Mouse (Mus musculus) kidney, embryonic 15.5 days (tissue): ENCODE results near the gene Tmeff2. TPM values are rescaled to one million over a fixed set of nuclear protein-coding genes. Genes with fewer than 3 reads are reported as not detected.

Source experiments
- ATAC-seq: fragments of 200-750 bp; cut with Nextera tagmentation; replicated peaks from 2 replicates; pipeline ENCODE4 v1.8.0; 2017; ENCODE audit warnings: moderate TSS enrichment; ENCODE audit not compliant: low FRiP score
- H3K27ac ChIP-seq: fragments of 300-500 bp; sonication (generic); 2 replicates; pipeline ENCODE4 v1.5.1; 2015; ENCODE audit warnings: mild to moderate bottlenecking, inconsistent platforms
- H3K27me3 ChIP-seq: fragments of 300-500 bp; sonication (generic); 2 replicates; pipeline ENCODE4 v1.6.1; 2015; ENCODE audit warnings: inconsistent platforms
- H3K36me3 ChIP-seq: fragments of 300-500 bp; sonication (generic); 2 replicates; pipeline ENCODE4 v1.6.1; 2015; ENCODE audit warnings: inconsistent platforms
- H3K4me1 ChIP-seq: fragments of 300-500 bp; sonication (generic); 2 replicates; pipeline ENCODE4 v1.6.1; 2015; ENCODE audit warnings: inconsistent platforms
- H3K4me2 ChIP-seq: fragments of 300-500 bp; sonication (generic); 2 replicates; pipeline ENCODE4 v1.6.1; 2015; ENCODE audit warnings: moderate library complexity, mild to moderate bottlenecking, inconsistent platforms
- H3K4me3 ChIP-seq: fragments of 300-500 bp; sonication (generic); replicated peaks from 2 replicates; pipeline ENCODE4 v1.5.1; 2015; ENCODE audit warnings: mild to moderate bottlenecking, inconsistent platforms
- H3K9ac ChIP-seq: fragments of 300-500 bp; sonication (generic); 2 replicates; pipeline ENCODE4 v1.6.1; 2015; ENCODE audit warnings: mild to moderate bottlenecking, inconsistent platforms
- H3K9me3 ChIP-seq: fragments of 300-500 bp; sonication (generic); replicated peaks from 2 replicates; pipeline ENCODE4 v1.6.1; 2016; ENCODE audit warnings: inconsistent platforms
- WGBS: fragments of 180-500 bp; shearing (Covaris S2); methylation state at CpG from one replicate; pipeline ENCODE4 v1.1.7; 2015; ENCODE audit warnings: mixed read lengths; 5-methylcytosine and 5-hydroxymethylcytosine counted together
- polyA plus RNA-seq: library from polyadenylated mRNA; unstranded; fragments of >200 nt; fragmentation: Nextera tagmentation; extraction: Ambion mirVana; gene quantifications from 2 replicates; pipeline ENCODE4 v1.2.1, GENCODE M21; 2015

The Tmeff2 gene
- polyA plus RNA-seq, 1 experiment from 2014 or later: 5.7 TPM

GRCm38 (mm10) chr1:51088921-51089320, 188.5 kb downstream of the Tmeff2 start:
- H3K27me3 ChIP-seq: no peaks in the 10 kb centered on the region
- no peaks in the 10 kb centered on the region for H3K4me1 ChIP-seq
- H3K9ac ChIP-seq: no peak overlapping the region
- no peak for ATAC-seq
- no peak overlapping the region for H3K4me2 ChIP-seq
- WGBS: 85% methylated on average over 2 of the region's 2 CpGs
- no peaks in the 10 kb centered on the region for H3K9me3 ChIP-seq
- H3K4me3 ChIP-seq: no peak overlapping the region
- no peak overlapping the region for H3K27ac ChIP-seq
- no peaks in the 10 kb centered on the region for H3K36me3 ChIP-seq

DNA sequence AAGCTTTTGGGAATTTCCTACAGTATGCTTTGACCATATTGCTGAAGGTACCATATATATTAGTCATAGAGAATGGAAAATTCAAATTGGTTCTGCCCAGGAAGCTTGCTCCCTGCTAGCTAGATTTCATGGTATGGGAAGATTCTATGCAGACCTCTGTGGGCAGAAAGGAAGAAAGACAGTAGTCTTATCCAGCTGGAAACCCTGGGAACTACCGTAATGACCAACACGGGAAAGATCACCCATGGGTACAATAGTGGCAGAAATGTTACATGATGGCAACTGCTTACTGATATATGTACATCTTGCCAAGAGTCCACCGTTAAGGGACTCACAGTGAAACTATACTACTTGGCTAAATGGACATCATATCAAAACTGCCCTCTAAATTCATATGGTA, 189.4 kb downstream of the Tmeff2 start:
- WGBS: 87% methylated on average over 3 of the region's 3 CpGs
- Histone ChIP-seq H3K27ac (no peak overlapping the region), H3K9ac (no peak overlapping the region), H3K4me2 (no peak overlapping the region), H3K4me1 (no peaks in the 10 kb centered on the region), H3K36me3 (no peaks in the 10 kb centered on the region), H3K4me3 (no peak overlapping the region), H3K27me3 (no peaks in the 10 kb centered on the region), H3K9me3 (no peaks in the 10 kb centered on the region)
- ATAC-seq: no peak

GRCm38 (mm10) chr1:51090212-51090761, 189.8 kb downstream of the Tmeff2 start:
- Histone ChIP-seq H3K9ac (no peak overlapping the region), H3K9me3 (no peaks in the 10 kb centered on the region), H3K36me3 (no peaks in the 10 kb centered on the region), H3K27ac (no peak overlapping the region), H3K4me1 (no peaks in the 10 kb centered on the region), H3K4me2 (no peak overlapping the region), H3K4me3 (no peak overlapping the region), H3K27me3 (no peaks in the 10 kb centered on the region)
- no peak for ATAC-seq
- 48% methylated on average over 4 of the region's 4 CpGs for WGBS

DNA sequence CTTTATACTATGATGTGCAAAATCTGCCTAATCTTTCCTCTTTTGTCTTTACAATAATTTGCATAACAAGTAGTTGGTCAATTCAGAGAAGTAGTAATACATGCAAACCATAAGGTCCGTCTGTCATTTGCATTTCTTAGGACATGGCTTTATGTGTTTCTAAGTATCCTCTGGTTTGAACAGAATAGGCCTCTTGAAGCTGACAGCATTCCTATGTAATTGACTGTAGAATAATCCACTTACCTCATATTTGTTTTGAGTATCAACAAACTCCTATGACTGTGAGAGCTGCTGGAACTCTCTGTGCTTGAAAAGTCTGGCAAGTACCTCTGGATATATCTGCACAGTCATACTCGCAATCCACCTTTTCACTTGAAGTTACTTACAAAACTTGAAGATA, 194.3 kb downstream of the Tmeff2 start:
- H3K4me1 ChIP-seq: no peaks in the 10 kb centered on the region
- 82% methylated on average over 2 of the region's 2 CpGs for WGBS

DNA sequence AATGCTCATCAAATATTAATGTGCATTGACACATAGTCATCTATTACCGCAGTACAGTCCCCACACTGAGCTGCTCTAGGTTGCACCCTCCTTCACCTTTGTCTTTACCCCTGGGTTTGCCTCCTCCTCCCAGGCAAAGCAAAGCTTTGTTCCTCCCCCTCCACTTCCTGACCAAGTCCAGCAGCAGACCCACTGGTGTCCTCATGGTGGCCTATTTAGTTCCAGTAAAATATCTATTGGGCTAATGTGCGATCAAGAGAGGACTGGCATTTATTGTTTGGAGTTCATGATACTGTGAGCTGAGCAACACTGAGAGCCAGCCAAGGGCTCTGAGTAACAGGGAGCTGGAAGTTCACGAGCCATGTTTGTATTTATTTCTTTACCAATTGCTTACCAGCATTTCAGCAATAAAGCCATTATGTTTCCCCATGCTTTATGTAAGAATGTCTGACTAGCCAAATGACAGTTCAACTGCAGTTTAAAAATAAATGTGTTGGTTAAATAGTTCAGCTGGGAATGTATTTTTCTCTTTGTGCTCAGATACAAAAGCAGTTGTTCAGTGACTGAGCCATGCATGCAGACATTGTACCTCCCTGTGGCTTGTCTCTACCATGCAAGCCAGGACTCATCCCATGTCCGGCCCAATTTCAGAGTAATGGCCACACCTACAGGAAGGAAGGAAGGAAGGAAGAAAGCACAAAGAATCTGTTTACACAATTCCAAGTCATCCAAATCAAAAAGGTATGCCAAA, 196.6 kb downstream of the Tmeff2 start:
- H3K4me2 ChIP-seq: no peak overlapping the region
- H3K27ac ChIP-seq: no peak overlapping the region
- no peaks in the 10 kb centered on the region for H3K27me3 ChIP-seq
- no peak for ATAC-seq
- no peaks in the 10 kb centered on the region for H3K4me1 ChIP-seq
- 65% methylated on average over 4 of the region's 4 CpGs for WGBS
- no peaks in the 10 kb centered on the region for H3K36me3 ChIP-seq
- H3K4me3 ChIP-seq: no peak overlapping the region
- H3K9ac ChIP-seq: no peak overlapping the region
- no peaks in the 10 kb centered on the region for H3K9me3 ChIP-seq

More for the DNA sequence above, 194.3 kb downstream of the Tmeff2 start:
- H3K4me3 ChIP-seq: no peak overlapping the region
- ATAC-seq: no peak
- H3K9ac ChIP-seq: no peak overlapping the region
- no peaks in the 10 kb centered on the region for H3K36me3 ChIP-seq
- H3K27ac ChIP-seq: no peak overlapping the region
- no peak overlapping the region for H3K4me2 ChIP-seq
- no peaks in the 10 kb centered on the region for H3K9me3 ChIP-seq
- no peaks in the 10 kb centered on the region for H3K27me3 ChIP-seq

DNA sequence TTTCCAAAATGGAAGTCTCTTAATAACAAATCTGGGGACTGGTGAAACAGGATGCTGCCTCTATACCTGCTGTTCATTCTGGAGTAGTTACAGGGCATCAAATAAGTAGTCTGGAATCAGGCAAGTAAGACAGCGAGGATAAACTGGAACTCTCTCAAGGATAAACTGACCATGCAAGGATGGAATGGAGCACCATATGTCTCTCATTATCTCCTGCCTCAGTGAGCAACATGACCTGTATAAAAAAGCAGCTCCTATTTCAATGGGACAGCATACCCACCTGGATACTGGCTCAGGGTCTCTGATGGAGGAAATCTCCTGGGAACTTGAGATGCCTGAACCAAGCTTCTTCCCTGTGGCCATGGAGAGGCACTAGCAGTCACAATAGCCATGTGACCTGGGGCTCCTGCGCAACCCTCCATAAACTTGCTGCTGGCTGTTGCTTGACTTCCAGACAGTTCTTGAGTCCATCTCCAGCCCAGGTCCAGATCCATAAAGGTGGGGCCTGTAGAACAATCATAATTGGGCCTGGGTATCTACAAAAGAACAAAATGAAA, 200.7 kb downstream of the Tmeff2 start:
- Histone ChIP-seq H3K4me2 (no peak overlapping the region), H3K9ac (no peak overlapping the region), H3K36me3 (no peaks in the 10 kb centered on the region), H3K4me1 (no peaks in the 10 kb centered on the region), H3K27ac (no peak overlapping the region), H3K27me3 (no peaks in the 10 kb centered on the region), H3K4me3 (no peak overlapping the region), H3K9me3 (no peaks in the 10 kb centered on the region)
- no peak for ATAC-seq
- 81% methylated on average over 2 of the region's 2 CpGs for WGBS

- Histone ChIP-seq H3K9me3 (no peaks in the 10 kb centered on the region), H3K27ac (0 out of 2 replicates have a peak overlapping the region, but pooled peaks have one; percentile 2), H3K27me3 (no peaks in the 10 kb centered on the region), H3K4me1 (no peaks in the 10 kb centered on the region), H3K4me2 (no peak overlapping the region), H3K4me3 (no peak overlapping the region), H3K36me3 (no peaks in the 10 kb centered on the region), H3K9ac (no peak overlapping the region)
- ATAC-seq: no peak
- 67% methylated on average over 2 of the region's 2 CpGs for WGBS
Measured at GRCm38 (mm10) chr1:51104698-51105097, 204.3 kb downstream of the Tmeff2 start.

GRCm38 (mm10) chr1:51106401-51106920, 206.0 kb downstream of the Tmeff2 start:
- H3K4me3 ChIP-seq: no peak overlapping the region
- no peaks in the 10 kb centered on the region for H3K36me3 ChIP-seq
- no peak for ATAC-seq
- H3K4me2 ChIP-seq: no peak overlapping the region
- H3K9me3 ChIP-seq: no peaks in the 10 kb centered on the region
- no peak overlapping the region for H3K9ac ChIP-seq
- H3K27me3 ChIP-seq: no peaks in the 10 kb centered on the region
- 76% methylated on average over 4 of the region's 4 CpGs for WGBS
- no peaks in the 10 kb centered on the region for H3K4me1 ChIP-seq
- H3K27ac ChIP-seq: no peak overlapping the region

- H3K36me3 ChIP-seq: no peaks in the 10 kb centered on the region
- no peak for ATAC-seq
- 85% methylated on average over 2 of the region's 2 CpGs for WGBS
- no peak overlapping the region for H3K9ac ChIP-seq
- no peaks in the 10 kb centered on the region for H3K27me3 ChIP-seq
- no peaks in the 10 kb centered on the region for H3K4me1 ChIP-seq
- H3K4me2 ChIP-seq: no peak overlapping the region
- no peaks in the 10 kb centered on the region for H3K9me3 ChIP-seq
- no peak overlapping the region for H3K4me3 ChIP-seq
- no peak overlapping the region for H3K27ac ChIP-seq
Measured at GRCm38 (mm10) chr1:51107299-51107698, 206.9 kb downstream of the Tmeff2 start.

DNA sequence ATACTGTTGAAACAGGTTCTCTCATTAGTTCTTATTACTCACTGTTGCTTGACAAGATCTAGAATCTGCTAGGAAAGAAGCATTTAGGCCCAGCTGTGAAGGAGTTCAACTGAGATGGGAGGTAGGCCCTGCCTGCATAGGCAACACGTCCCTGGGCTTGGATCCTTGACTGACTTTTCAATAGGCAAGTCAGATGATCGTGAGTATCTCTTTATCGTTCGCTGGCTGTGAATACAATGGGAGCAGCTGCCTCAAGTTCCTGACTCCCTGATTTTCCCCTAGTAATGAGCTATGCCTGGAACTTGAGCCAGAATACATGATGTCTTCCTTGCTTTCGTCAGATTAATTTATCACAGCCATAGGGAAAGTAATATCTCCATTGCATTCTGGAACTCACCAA, 214.3 kb downstream of the Tmeff2 start:
- no peaks in the 10 kb centered on the region for H3K4me1 ChIP-seq
- ATAC-seq: no peak
- no peak overlapping the region for H3K9ac ChIP-seq
- H3K9me3 ChIP-seq: no peaks in the 10 kb centered on the region
- no peak overlapping the region for H3K4me2 ChIP-seq
- H3K4me3 ChIP-seq: no peak overlapping the region
- H3K36me3 ChIP-seq: no peaks in the 10 kb centered on the region
- no peaks in the 10 kb centered on the region for H3K27me3 ChIP-seq
- no peak overlapping the region for H3K27ac ChIP-seq
- 79% methylated on average over 5 of the region's 5 CpGs for WGBS

DNA sequence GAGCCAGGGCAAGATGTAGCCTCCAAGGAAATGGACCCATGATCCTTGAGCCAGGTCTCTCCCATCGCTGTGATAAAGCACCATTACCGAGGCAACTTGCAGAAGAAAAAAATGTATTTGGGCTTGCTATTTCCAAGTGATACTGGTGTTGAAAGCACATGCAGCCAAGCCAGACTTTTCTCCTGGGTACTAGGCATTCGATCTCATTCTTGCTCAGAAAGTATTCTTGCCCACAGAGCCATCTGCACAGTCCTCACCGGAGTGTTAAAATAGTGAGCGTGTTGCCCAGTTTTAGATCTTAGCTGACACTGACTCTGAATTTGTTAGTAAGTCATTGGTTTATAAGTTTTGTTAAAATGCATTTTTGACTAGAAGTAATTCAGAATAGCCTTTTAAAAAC, 215.3 kb downstream of the Tmeff2 start:
- WGBS: 89% methylated on average over 5 of the region's 5 CpGs
- H3K27ac ChIP-seq: no peak overlapping the region
- no peaks in the 10 kb centered on the region for H3K9me3 ChIP-seq
- no peak for ATAC-seq
- no peak overlapping the region for H3K9ac ChIP-seq
- no peaks in the 10 kb centered on the region for H3K27me3 ChIP-seq
- no peaks in the 10 kb centered on the region for H3K4me1 ChIP-seq
- no peak overlapping the region for H3K4me2 ChIP-seq
- H3K4me3 ChIP-seq: no peak overlapping the region
- H3K36me3 ChIP-seq: no peaks in the 10 kb centered on the region

GRCm38 (mm10) chr1:51117830-51118229, 217.4 kb downstream of the Tmeff2 start:
- no peaks in the 10 kb centered on the region for H3K4me1 ChIP-seq
- H3K27me3 ChIP-seq: no peaks in the 10 kb centered on the region
- no peaks in the 10 kb centered on the region for H3K36me3 ChIP-seq
- no peaks in the 10 kb centered on the region for H3K9me3 ChIP-seq
- ATAC-seq: no peak
- no peak overlapping the region for H3K4me3 ChIP-seq
- H3K4me2 ChIP-seq: no peak overlapping the region
- H3K9ac ChIP-seq: no peak overlapping the region
- no peak overlapping the region for H3K27ac ChIP-seq
- WGBS: 90% methylated on average over 2 of the region's 2 CpGs
